Mouse (Mus musculus): ENCODE results near the gene Atp8a1. TPM values are rescaled to one million over a fixed set of nuclear protein-coding genes. Genes with fewer than 3 reads are reported as not detected.
A peak's percentile ranks its signal among the peaks of the same experiment; 100 is the strongest.
"Not testable (repeated sequence)": the region's sequence is repeated elsewhere in the genome, so short reads cannot be mapped to it uniquely, and the experiment has no call there.

Gene Atp8a1
- polyA plus RNA-seq, 1 experiment: 0.68 TPM

GRCm38 (mm10) chr5:67819451-67819850 is 27.8 kb downstream of the Atp8a1 start:
- TF ChIP-seq GATA1 (IDR thresholded peaks at IDR 0.05; ENCODE audit: low read length): no peak
- TF ChIP-seq TAL1 (IDR thresholded peaks at IDR 0.05; ENCODE audit: low read length): no peak
- peaks cover 29% of the 10 kb centered on the region for H3K36me3 ChIP-seq (ENCODE audit: control insufficient read depth)
- H3K4me3 ChIP-seq (replicated peaks): no peak overlapping the region
- H3K27me3 ChIP-seq (ENCODE audit: control insufficient read depth): no peaks in the 10 kb centered on the region
- H3K4me1 ChIP-seq (ENCODE audit: control insufficient read depth): peaks cover 87% of the 10 kb centered on the region
- H3K9me3 ChIP-seq (ENCODE audit: control insufficient read depth, low read length): no peaks in the 10 kb centered on the region

DNA sequence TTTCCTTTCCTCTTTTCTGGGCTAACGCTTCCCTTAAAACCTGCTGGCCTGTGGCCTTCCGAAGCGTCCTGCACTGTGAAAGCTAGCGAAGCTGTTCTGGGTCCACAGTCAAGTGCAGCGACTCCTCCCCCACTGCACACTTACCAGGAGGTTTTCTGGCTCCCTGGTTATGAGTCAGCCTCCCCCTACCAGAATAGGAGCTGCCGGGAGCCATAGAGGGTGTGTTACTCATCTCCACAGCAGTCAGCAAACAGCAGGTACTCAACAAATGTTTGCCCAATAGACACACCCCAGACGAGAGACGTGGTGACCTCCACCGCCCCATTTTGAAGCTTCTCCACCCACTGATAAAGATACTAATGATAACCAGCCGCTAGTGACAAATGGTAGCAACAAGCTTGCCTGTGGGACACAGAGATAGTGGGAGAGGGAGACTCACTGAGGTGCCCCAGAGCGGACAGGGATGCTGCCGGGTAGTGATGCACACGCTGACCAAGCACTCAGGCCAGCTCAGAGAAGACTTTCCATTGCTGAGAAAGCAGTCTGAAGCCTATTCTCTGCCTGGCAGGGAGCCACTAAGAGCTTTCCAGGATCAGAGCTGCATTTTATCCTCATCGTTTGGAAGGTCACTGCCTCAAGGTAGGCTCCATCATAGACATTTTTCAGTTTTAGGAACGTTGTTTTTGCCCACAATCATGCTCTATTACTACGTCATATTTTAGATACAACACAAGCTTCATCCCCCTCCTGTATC is 31.5 kb downstream of the Atp8a1 start:
- H3K27me3 ChIP-seq (ENCODE audit: control insufficient read depth): no peaks in the 10 kb centered on the region
- H3K36me3 ChIP-seq (ENCODE audit: control insufficient read depth): peaks cover 63% of the 10 kb centered on the region
- no peaks in the 10 kb centered on the region for H3K9me3 ChIP-seq (ENCODE audit: control insufficient read depth, low read length)
- peaks cover 78% of the 10 kb centered on the region for H3K4me1 ChIP-seq (ENCODE audit: control insufficient read depth)
- peak; percentile 66 for TF ChIP-seq TAL1 (IDR thresholded peaks at IDR 0.05; ENCODE audit: low read length)
- TF ChIP-seq GATA1 (IDR thresholded peaks at IDR 0.05; ENCODE audit: low read length): peak; percentile 84
- peak overlapping the region; percentile 83 for H3K4me3 ChIP-seq (replicated peaks)

- H3K9me3 ChIP-seq (ENCODE audit: control insufficient read depth, low read length); H3K27me3 ChIP-seq (ENCODE audit: control insufficient read depth): not testable (repeated sequence)
- peaks cover 69% of the 10 kb centered on the region for H3K36me3 ChIP-seq (ENCODE audit: control insufficient read depth)
- H3K4me3 ChIP-seq (replicated peaks): peak overlapping the region; percentile 83
- H3K4me1 ChIP-seq (ENCODE audit: control insufficient read depth): peaks cover 78% of the 10 kb centered on the region
Observed at GRCm38 (mm10) chr5:67815060-67815459, 32.2 kb downstream of the Atp8a1 start.

DNA sequence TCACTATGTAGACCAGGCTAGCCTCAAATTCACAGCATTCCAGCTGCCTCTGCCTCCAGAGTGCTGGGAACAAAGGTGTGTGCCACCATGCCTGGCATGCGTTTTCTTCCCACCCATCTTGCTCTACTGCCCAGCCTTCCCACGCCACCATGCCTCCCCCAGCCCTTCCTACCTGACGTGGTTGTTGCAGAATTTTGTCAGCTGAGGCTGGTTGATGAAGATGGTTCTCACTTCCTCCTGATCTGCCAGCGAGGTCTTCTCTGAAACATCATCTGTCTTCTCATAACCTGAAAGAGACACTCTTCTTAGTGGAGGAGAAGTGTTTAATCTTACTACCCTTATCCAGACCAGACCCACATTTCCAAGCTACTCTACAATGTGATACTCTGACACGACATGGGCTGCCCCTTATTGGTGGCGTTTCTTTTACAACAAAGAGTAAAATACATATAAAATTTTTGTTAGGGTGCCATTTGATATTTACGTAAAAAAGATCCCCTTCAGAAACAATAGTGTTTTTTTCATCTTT is 32.7 kb downstream of the Atp8a1 start:
- peak overlapping the region; percentile 83 for H3K4me3 ChIP-seq (replicated peaks)
- no peaks in the 10 kb centered on the region for H3K27me3 ChIP-seq (ENCODE audit: control insufficient read depth)
- no peaks in the 10 kb centered on the region for H3K9me3 ChIP-seq (ENCODE audit: control insufficient read depth, low read length)
- peaks cover 75% of the 10 kb centered on the region for H3K4me1 ChIP-seq (ENCODE audit: control insufficient read depth)
- TF ChIP-seq GATA1 (IDR thresholded peaks at IDR 0.05; ENCODE audit: low read length) (no peak), TAL1 (IDR thresholded peaks at IDR 0.05; ENCODE audit: low read length) (no peak)
- peaks cover 70% of the 10 kb centered on the region for H3K36me3 ChIP-seq (ENCODE audit: control insufficient read depth)

- Histone ChIP-seq H3K36me3 (ENCODE audit: control insufficient read depth) (peaks cover 71% of the 10 kb centered on the region), H3K4me3 (replicated peaks) (peak overlapping the region; percentile 83), H3K27me3 (ENCODE audit: control insufficient read depth) (no peaks in the 10 kb centered on the region), H3K4me1 (ENCODE audit: control insufficient read depth) (peaks cover 71% of the 10 kb centered on the region), H3K9me3 (ENCODE audit: control insufficient read depth, low read length) (no peaks in the 10 kb centered on the region)
- no peak for TF ChIP-seq GATA1 (IDR thresholded peaks at IDR 0.05; ENCODE audit: low read length)
- TF ChIP-seq TAL1 (IDR thresholded peaks at IDR 0.05; ENCODE audit: low read length): no peak
Observed at GRCm38 (mm10) chr5:67813334-67813733, 33.9 kb downstream of the Atp8a1 start.

DNA sequence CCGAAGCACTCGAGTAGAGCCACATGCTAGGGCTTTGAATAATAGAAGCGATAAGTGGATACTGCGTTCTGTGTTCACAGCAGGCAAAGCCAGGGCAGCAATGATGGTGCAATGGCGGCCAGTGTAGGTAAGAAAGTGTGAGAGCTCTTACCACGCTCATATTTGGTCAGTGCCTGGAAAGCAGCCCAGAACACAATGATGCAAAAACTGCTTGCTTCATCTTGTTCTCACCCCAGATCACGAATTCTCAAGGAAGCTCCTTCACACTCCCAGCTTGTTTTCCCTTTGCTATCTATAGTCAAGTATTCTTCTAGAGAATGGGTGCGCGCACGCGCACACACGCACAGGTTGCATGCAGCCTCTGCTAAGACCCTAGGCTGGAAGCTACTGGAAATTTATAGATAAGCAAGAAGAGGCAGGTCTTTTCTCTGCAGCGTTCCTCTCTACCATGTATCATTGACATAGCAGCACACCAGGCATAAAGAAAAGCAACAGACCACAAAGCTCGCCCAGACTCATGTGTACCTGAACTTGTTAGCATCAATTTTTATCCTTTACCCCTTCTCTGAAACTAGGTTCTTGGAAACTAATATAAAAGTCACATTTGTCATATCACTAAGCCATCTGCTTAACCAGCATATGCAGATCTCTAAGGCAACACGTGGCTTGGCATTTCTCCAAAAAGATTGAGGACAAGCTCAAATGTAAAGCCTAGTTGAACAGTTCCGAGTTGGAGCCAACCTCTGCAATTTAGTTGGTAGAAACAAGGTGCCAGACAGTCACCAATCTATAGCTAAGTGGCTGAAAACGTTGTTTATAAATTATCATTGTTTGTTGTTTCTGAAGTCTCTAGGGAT is 44.8 kb downstream of the Atp8a1 start:
- Histone ChIP-seq H3K27me3 (ENCODE audit: control insufficient read depth) (no peaks in the 10 kb centered on the region), H3K4me1 (ENCODE audit: control insufficient read depth) (peaks cover 34% of the 10 kb centered on the region), H3K36me3 (ENCODE audit: control insufficient read depth) (peaks cover 100% of the 10 kb centered on the region), H3K9me3 (ENCODE audit: control insufficient read depth, low read length) (no peaks in the 10 kb centered on the region), H3K4me3 (replicated peaks) (no peak overlapping the region)
- TF ChIP-seq GATA1 (IDR thresholded peaks at IDR 0.05; ENCODE audit: low read length) (no peak), TAL1 (IDR thresholded peaks at IDR 0.05; ENCODE audit: low read length) (no peak)

DNA sequence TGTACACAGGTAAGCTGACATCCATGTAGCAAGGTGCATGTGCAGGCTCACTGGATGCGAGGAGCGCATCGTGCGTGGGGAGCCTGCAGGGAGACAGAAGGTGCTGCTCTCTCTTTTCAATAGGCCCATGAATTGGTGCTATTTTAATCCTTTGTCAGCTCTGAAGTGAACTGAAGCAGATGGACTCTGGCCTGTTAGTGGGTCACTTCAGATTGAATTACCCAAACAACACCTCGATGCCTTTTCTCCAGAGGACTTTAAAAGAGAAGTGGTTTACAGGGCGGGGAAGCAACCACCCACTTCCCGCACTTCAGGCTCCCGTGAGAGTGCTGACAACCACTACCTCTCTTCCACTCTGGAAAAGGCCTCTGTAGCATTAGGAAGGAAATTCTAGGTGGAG is 46.4 kb downstream of the Atp8a1 start:
- no peaks in the 10 kb centered on the region for H3K9me3 ChIP-seq (ENCODE audit: control insufficient read depth, low read length)
- no peak overlapping the region for H3K4me3 ChIP-seq (replicated peaks)
- H3K27me3 ChIP-seq (ENCODE audit: control insufficient read depth): no peaks in the 10 kb centered on the region
- peaks cover 35% of the 10 kb centered on the region for H3K4me1 ChIP-seq (ENCODE audit: control insufficient read depth)
- peaks cover 97% of the 10 kb centered on the region for H3K36me3 ChIP-seq (ENCODE audit: control insufficient read depth)
- TF ChIP-seq TAL1 (IDR thresholded peaks at IDR 0.05; ENCODE audit: low read length) (no peak), GATA1 (IDR thresholded peaks at IDR 0.05; ENCODE audit: low read length) (no peak)

DNA sequence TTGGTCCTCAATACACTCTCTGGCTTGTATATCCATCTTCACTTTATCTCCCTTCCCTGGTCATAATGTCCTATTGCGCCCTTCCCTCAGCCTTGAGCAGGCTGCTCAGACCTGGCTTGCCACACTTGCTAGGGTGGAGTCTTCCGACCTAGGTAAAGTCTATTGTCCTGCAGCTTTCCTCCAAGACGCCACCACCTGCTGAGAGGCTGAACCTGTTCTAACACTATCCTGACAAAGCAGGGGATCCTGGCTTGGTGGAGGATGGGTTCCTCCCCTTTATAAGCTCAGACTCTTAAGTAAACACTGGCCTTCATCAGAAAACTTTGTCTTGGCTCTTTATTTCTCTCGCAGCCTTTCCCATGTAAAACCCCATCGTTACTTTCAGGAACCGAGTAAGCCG is 47.4 kb downstream of the Atp8a1 start:
- Histone ChIP-seq H3K4me1 (ENCODE audit: control insufficient read depth) (peaks cover 33% of the 10 kb centered on the region), H3K27me3 (ENCODE audit: control insufficient read depth) (no peaks in the 10 kb centered on the region), H3K4me3 (replicated peaks) (no peak overlapping the region), H3K36me3 (ENCODE audit: control insufficient read depth) (peaks cover 96% of the 10 kb centered on the region), H3K9me3 (ENCODE audit: control insufficient read depth, low read length) (no peaks in the 10 kb centered on the region)
- no peak for TF ChIP-seq GATA1 (IDR thresholded peaks at IDR 0.05; ENCODE audit: low read length)
- TF ChIP-seq TAL1 (IDR thresholded peaks at IDR 0.05; ENCODE audit: low read length): no peak

GRCm38 (mm10) chr5:67798348-67798747 is 48.9 kb downstream of the Atp8a1 start:
- Histone ChIP-seq H3K27me3 (ENCODE audit: control insufficient read depth) (no peaks in the 10 kb centered on the region), H3K36me3 (ENCODE audit: control insufficient read depth) (peaks cover 92% of the 10 kb centered on the region), H3K9me3 (ENCODE audit: control insufficient read depth, low read length) (no peaks in the 10 kb centered on the region), H3K4me3 (replicated peaks) (no peak overlapping the region), H3K4me1 (ENCODE audit: control insufficient read depth) (peaks cover 24% of the 10 kb centered on the region)
- no peak for TF ChIP-seq GATA1 (IDR thresholded peaks at IDR 0.05; ENCODE audit: low read length)
- TF ChIP-seq TAL1 (IDR thresholded peaks at IDR 0.05; ENCODE audit: low read length): no peak

Measured in erythroblast, embryonic 14.5 days (primary cell).